Mouse (Mus musculus) lung, embryonic 14.5 days (tissue): Measurements from ENCODE around the gene Irx5. TPM values are rescaled to one million over a fixed set of nuclear protein-coding genes. Genes with fewer than 3 reads are reported as not detected.

Experiments
- ATAC-seq: fragments of 200-750 bp; cut with Nextera tagmentation; 2 replicates; pipeline ENCODE4 v1.8.0; 2017; ENCODE audit warnings: mild to moderate bottlenecking, moderate TSS enrichment, moderate library complexity; ENCODE audit not compliant: insufficient read depth
- DNase-seq: peaks from one replicate; pipeline ENCODE4 v3.0.0-alpha.2; 2015
- H3K27ac ChIP-seq: fragments of 300-500 bp; sonication (generic); 2 replicates; pipeline ENCODE4 v1.5.1; 2014; ENCODE audit warnings: low read depth, mild to moderate bottlenecking, moderate library complexity
- H3K27me3 ChIP-seq: fragments of 300-500 bp; sonication (generic); 2 replicates; pipeline ENCODE4 v1.6.1; 2014; ENCODE audit warnings: low read length, control low read depth; ENCODE audit not compliant: insufficient read depth
- H3K36me3 ChIP-seq: fragments of 300-500 bp; sonication (generic); 2 replicates; pipeline ENCODE4 v1.6.1; 2014; ENCODE audit warnings: control low read depth; ENCODE audit not compliant: insufficient read depth
- H3K4me1 ChIP-seq: fragments of 300-500 bp; sonication (generic); 2 replicates; pipeline ENCODE4 v1.6.1; 2014; ENCODE audit warnings: antibody characterized with exemption, control low read depth; ENCODE audit not compliant: insufficient read depth
- H3K4me2 ChIP-seq: fragments of 300-500 bp; sonication (generic); 2 replicates; pipeline ENCODE4 v1.6.1; 2014; ENCODE audit warnings: mild to moderate bottlenecking
- H3K4me3 ChIP-seq: fragments of 300-500 bp; sonication (generic); 2 replicates; pipeline ENCODE4 v1.5.1; 2014; ENCODE audit warnings: low read depth, low read length
- H3K9ac ChIP-seq: fragments of 300-500 bp; sonication (generic); 2 replicates; pipeline ENCODE4 v1.6.1; 2014
- H3K9me3 ChIP-seq: fragments of 300-500 bp; sonication (generic); 2 replicates; pipeline ENCODE4 v1.6.1; 2016; ENCODE audit warnings: low read depth, low read length, control low read depth
- CTCF ChIP-seq: IDR thresholded peaks from 2 replicates; pipeline ENCODE4 v1.5.1; 2016; ENCODE audit warnings: antibody characterized with exemption, low read depth
- WGBS: fragments of 180-500 bp; shearing (Covaris S2); extraction: QIAGEN DNeasy Blood & Tissue Kit; methylation state at CpG from one replicate; pipeline ENCODE4 v1.1.7; 2014; 5-methylcytosine and 5-hydroxymethylcytosine counted together
- polyA plus RNA-seq: library from polyadenylated mRNA; unstranded; fragments of >200 nt; fragmentation: Nextera tagmentation; extraction: Ambion mirVana; gene quantifications from 2 replicates; pipeline ENCODE4 v1.2.1, GENCODE M21; 2014

Gene Irx5
- polyA plus RNA-seq, 1 experiment from 2014 or later: 22.4 TPM

DNA sequence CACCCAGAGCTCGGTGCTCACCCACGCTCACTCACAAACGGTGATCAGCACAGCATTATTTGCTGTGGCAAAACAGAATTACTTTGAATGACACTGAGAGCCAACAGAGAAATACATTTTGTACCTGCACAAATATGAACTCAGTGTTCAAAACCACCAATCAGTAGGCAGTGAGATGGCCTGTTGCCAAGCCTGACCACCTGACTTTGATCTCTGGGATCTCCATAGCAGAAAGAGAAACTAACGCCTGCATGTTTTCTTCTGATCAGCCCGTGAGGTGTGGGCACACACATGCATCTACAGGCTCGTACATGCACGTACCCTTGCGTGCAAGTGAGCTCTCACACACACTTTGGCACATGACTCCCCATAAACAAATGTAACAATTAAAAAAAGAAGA lies 24.0 kb upstream of the Irx5 start:
- no peak for ATAC-seq
- H3K27me3 ChIP-seq: no peaks in the 10 kb centered on the region

GRCm38 (mm10) chr8:92335079-92335478 lies 22.3 kb upstream of the Irx5 start:
- Histone ChIP-seq H3K9ac (no peak overlapping the region), H3K36me3 (peaks cover 18% of the 10 kb centered on the region; the same call in 1 of the 2 replicates), H3K4me2 (no peak overlapping the region), H3K27me3 (no peaks in the 10 kb centered on the region), H3K4me1 (no peaks in the 10 kb centered on the region), H3K4me3 (no peak overlapping the region), H3K27ac (no peak overlapping the region), H3K9me3 (no peaks in the 10 kb centered on the region)
- DNase-seq (no peak), ATAC-seq (no peak)
- TF ChIP-seq CTCF: no peak
- WGBS: 65% methylated on average over 7 of the region's 7 CpGs

More for the DNA sequence above, 24.0 kb upstream of the Irx5 start:
- H3K4me2 ChIP-seq: no peak overlapping the region
- DNase-seq: no peak
- no peaks in the 10 kb centered on the region for H3K9me3 ChIP-seq
- no peak overlapping the region for H3K4me3 ChIP-seq
- H3K36me3 ChIP-seq: 0 out of 2 replicates have a peak, but pooled peaks cover 11% of the 10 kb centered on the region
- H3K27ac ChIP-seq: no peak overlapping the region
- H3K4me1 ChIP-seq: no peaks in the 10 kb centered on the region
- TF ChIP-seq CTCF: no peak
- 84% methylated on average over 8 of the region's 8 CpGs for WGBS
- H3K9ac ChIP-seq: no peak overlapping the region

GRCm38 (mm10) chr8:92336041-92336440 lies 21.4 kb upstream of the Irx5 start:
- TF ChIP-seq CTCF: no peak
- Histone ChIP-seq H3K27ac (no peak overlapping the region), H3K36me3 (peaks cover 18% of the 10 kb centered on the region; the same call in 1 of the 2 replicates), H3K4me2 (no peak overlapping the region), H3K4me3 (no peak overlapping the region), H3K27me3 (no peaks in the 10 kb centered on the region), H3K4me1 (no peaks in the 10 kb centered on the region), H3K9ac (no peak overlapping the region), H3K9me3 (no peaks in the 10 kb centered on the region)
- DNase-seq: no peak
- no peak for ATAC-seq
- WGBS: 58% methylated on average over 6 of the region's 6 CpGs

- no peak overlapping the region for H3K4me3 ChIP-seq
- H3K27me3 ChIP-seq: peaks cover 11% of the 10 kb centered on the region; the same call in 1 of the 2 replicates
- peaks cover 7% of the 10 kb centered on the region; the same call in 1 of the 2 replicates for H3K36me3 ChIP-seq
- no peak for ATAC-seq
- TF ChIP-seq CTCF: no peak
- H3K4me1 ChIP-seq: no peaks in the 10 kb centered on the region
- no peak overlapping the region for H3K9ac ChIP-seq
- no peaks in the 10 kb centered on the region for H3K9me3 ChIP-seq
- no peak overlapping the region for H3K4me2 ChIP-seq
- H3K27ac ChIP-seq: no peak overlapping the region
- DNase-seq: no peak
- WGBS: 84% methylated on average over 4 of the region's 4 CpGs
Observed at GRCm38 (mm10) chr8:92343544-92343943, 13.9 kb upstream of the Irx5 start.

- no peaks in the 10 kb centered on the region for H3K4me1 ChIP-seq
- TF ChIP-seq CTCF: no peak
- no peak overlapping the region for H3K4me3 ChIP-seq
- ATAC-seq (no peak), DNase-seq (no peak)
- no peak overlapping the region; the same call in 1 of the 2 replicates for H3K27ac ChIP-seq
- peaks cover 52% of the 10 kb centered on the region for H3K27me3 ChIP-seq
- peak overlapping the region; percentile 38 for H3K4me2 ChIP-seq
- no peaks in the 10 kb centered on the region for H3K9me3 ChIP-seq
- 66% methylated on average over 11 of the region's 11 CpGs for WGBS
- H3K36me3 ChIP-seq: no peaks in the 10 kb centered on the region
- H3K9ac ChIP-seq: no peak overlapping the region; the same call in 1 of the 2 replicates
Observed at GRCm38 (mm10) chr8:92349898-92350486, 7.4 kb upstream of the Irx5 start.

- Histone ChIP-seq H3K9ac (peak overlapping the region; percentile 53), H3K4me3 (peak overlapping the region; percentile 61), H3K4me1 (no peaks in the 10 kb centered on the region), H3K27ac (peak overlapping the region; percentile 63), H3K4me2 (peak overlapping the region; percentile 78), H3K9me3 (no peaks in the 10 kb centered on the region), H3K36me3 (no peaks in the 10 kb centered on the region), H3K27me3 (peaks cover 65% of the 10 kb centered on the region)
- no peak for ATAC-seq
- WGBS: 10% methylated on average over 6 of the region's 6 CpGs
- no peak for TF ChIP-seq CTCF
- no peak for DNase-seq
Observed at GRCm38 (mm10) chr8:92353405-92353804, 4.0 kb upstream of the Irx5 start.

- Histone ChIP-seq H3K27me3 (peaks cover 78% of the 10 kb centered on the region), H3K9me3 (no peaks in the 10 kb centered on the region), H3K4me3 (peak overlapping the region; percentile 61), H3K9ac (peak overlapping the region; percentile 53), H3K36me3 (0 out of 2 replicates have a peak, but pooled peaks cover under 1% of the 10 kb centered on the region), H3K27ac (peak overlapping the region; percentile 63), H3K4me1 (no peaks in the 10 kb centered on the region), H3K4me2 (peak overlapping the region; percentile 78)
- DNase-seq: peak; percentile 52
- TF ChIP-seq CTCF: no peak
- 2% methylated on average over 22 of the region's 22 CpGs for WGBS
- ATAC-seq: no peak
Observed at GRCm38 (mm10) chr8:92354536-92355482, 2.6 kb upstream of the Irx5 start.
